Mouse (Mus musculus): ENCODE measurements around the gene Tmem268.

Tmem268 gene

GRCm38 (mm10) chr4:63555111-63555510, 3.5 kb upstream of the Tmem268 start:
- no peak for DNase-seq (ENCODE audit: low spot score)

- no peak for DNase-seq (ENCODE audit: low spot score)
These were observed 1.9 kb upstream of the Tmem268 start for GRCm38 (mm10) chr4:63556665-63557064.

- peak; percentile 19 for DNase-seq (ENCODE audit: low spot score)
These were observed 1.2 kb upstream of the Tmem268 start for GRCm38 (mm10) chr4:63557124-63558059.

GRCm38 (mm10) chr4:63559127-63559697, 631 bp downstream of the Tmem268 start:
- no peak for DNase-seq (ENCODE audit: low spot score)

- no peak for DNase-seq (ENCODE audit: low spot score)
These were observed 1.5 kb downstream of the Tmem268 start for GRCm38 (mm10) chr4:63560079-63560478.

DNA sequence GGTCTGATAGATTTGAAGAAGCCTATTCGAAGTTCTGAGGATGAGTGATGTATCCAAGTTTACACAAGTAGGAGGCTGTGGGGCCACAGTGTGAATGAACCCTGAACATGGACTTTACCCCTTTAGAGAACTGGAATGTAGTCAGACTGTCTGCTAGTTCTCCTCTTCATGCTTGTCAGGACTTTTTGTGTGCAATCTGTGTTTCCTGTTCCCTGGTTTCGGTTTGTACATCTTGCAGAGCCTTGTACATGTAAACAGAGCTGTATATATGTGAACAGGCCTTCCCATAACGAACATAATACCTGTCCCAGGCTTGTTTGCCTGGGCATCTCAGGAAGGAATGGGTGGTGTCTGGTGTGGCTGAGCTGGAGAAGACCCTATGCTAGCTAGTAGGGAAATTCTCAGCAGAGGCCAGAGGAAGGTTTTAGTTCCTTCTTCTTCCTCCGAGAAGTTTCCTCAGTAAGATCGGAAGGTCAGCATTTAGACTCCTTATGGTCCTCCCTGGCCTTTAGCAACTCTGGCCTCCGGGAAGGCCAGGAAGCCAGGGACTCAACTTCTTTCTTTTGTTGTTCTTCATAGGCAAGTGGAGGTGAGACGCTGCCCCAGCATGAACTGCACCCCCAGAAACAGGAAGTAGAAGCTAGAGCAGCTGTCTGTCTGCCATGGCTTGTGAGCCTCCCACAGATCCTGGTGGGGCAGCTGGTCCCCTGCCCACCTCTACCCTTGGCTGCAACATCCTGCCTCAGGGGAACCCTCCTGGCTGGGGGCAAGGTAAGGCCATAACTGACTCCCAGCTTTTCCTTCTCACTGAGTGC, 3.5 kb downstream of the Tmem268 start:
- DNase-seq (ENCODE audit: low spot score) = no peak

DNA sequence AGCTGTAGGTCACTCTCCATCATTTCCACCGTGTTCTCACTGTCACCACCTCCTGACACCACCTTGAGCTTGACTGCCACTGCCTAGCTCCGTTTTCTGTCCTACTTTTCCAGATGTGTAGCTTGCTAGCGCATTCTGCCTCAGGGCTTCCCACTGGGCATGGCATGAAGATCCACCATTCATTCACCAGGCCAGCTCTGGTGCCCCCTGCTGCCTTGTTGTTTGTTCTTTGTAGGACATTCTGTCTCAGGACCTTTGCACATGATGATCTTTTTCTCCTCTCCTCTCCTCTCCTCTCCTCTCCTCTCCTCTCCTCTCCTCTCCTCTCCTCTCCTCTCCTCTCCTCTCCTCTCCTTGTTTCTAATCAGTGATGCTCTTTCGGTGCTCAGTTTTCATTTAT, 4.2 kb downstream of the Tmem268 start:
- no peak for DNase-seq (ENCODE audit: low spot score)

DNA sequence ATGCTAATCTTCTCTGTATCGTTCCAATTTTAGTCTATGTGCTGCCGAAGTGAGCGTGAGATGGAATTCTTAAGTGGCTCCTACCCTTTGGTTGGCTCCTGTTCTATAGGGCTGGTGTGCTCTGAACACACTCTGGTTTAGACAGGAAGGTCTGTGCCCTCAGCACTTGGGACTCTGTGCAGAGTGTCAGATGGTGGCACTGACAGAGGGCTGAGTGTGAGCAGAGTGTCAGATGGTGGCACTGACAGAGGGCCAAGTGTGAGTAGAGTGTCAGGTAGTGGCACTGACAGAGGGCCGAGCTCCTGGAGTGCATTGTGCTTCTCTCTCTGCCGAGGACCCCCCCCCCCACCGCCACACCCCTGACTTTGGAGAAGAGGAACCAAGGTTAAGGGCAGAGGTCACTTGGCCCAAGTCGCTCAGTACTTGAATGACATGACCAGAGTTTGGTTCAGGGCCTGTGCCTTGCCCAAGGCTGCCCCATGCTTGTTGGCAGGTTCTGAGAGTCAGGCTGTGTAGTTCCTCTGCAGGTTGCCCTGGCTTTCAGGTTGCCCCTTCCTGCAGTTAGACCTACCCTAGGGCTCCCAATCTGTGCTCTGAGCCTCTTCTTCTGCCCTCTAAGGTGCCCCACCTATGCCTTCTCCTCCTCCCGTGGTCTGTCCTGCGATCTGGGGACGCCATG, 9.3 kb downstream of the Tmem268 start:
- DNase-seq (ENCODE audit: low spot score) = no peak

- DNase-seq (ENCODE audit: low spot score) = no peak
These were observed 10.7 kb downstream of the Tmem268 start for GRCm38 (mm10) chr4:63569322-63569721.

- no peak for DNase-seq (ENCODE audit: low spot score)
These were observed 11.7 kb downstream of the Tmem268 start for GRCm38 (mm10) chr4:63570208-63570781.

- no peak for DNase-seq (ENCODE audit: low spot score)
These were observed 14.0 kb downstream of the Tmem268 start for GRCm38 (mm10) chr4:63572621-63573020.

DNA sequence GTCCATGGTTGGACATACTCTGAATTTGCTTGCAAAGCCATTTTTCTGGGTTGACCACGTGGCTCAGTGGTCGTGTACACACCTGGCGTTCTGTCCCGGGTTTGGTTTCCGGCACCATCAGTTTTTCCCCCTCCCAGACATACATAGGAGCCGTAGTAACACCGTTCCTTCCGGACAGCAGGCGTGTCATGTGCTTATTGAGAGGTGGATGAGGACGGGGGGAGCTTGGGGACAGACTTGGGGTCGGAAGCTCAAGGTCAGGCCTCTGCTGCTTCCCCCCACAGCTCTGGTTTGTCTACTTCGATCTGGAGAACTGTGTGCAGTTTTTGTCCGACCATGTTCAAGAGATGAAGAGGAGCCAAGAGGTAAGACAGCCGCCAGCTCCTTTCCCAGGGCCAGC, 21.1 kb downstream of the Tmem268 start:
- no peak for DNase-seq (ENCODE audit: low spot score)

- DNase-seq (ENCODE audit: low spot score) = no peak
These were observed 21.5 kb downstream of the Tmem268 start for GRCm38 (mm10) chr4:63580078-63580477.

DNA sequence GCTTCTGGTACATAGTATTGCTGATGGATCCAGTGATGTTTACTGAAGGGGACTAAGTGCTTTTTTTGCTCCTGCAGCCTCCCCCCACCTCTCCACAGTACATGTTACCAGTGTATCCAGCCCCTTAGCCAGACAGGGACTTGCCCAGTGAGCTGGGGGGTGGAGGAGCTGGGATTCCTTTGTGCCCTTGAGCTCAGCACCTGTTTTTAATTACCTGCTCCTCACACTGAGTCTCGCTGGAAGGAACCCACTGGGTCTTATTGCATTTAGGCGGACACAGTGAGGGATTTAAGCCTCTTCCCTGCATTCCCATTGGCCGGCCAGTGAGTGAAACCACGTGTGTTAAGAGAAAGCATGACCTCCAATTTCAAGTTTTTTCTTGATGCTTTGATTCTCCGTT, 24.0 kb downstream of the Tmem268 start:
- DNase-seq (ENCODE audit: low spot score) = no peak

DNA sequence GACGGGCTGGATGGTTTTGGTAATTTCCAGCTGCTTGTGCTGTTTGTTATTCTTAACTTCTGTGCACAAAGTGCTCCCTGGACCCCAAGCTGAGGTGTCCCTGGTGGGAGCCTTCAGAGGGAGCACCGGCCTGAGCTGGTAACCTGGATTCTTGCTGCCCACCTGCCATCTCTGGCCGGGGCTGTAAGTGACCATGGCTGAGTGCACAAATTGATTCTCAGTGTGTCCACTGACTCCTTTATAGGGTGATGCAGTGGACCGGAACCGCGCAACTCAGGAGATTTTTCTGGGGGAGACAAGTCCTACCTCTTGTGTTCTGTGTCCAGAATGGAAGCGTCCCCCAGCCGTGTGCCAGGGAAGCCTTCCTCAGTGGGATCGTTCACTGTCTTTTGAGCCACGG, 26.6 kb downstream of the Tmem268 start:
- no peak for DNase-seq (ENCODE audit: low spot score)

- DNase-seq (ENCODE audit: low spot score) = no peak
These were observed 27.7 kb downstream of the Tmem268 start for GRCm38 (mm10) chr4:63586240-63586639.

DNA sequence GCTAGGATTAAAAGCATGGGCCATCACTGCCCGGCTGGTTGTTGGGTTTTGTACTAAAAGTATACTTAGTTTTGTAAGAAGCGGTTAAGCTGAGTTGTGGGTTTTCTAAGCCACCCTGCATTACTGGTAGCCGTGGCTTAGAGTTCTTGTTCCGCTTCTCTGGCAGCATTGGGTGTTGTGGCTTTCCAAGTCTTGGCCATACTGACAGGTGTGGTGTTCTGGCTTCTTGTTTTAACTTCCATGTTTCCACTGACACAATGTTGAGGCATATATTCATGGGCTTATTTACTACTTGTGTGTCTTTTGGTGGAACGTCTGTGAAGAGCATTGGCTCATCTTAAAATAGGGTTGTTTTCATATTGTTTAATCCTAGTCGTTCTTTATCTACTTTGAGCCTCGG, 31.4 kb downstream of the Tmem268 start:
- DNase-seq (ENCODE audit: low spot score) = no peak

GRCm38 (mm10) chr4:63590538-63590937, 32.0 kb downstream of the Tmem268 start:
- no peak for DNase-seq (ENCODE audit: low spot score)

- DNase-seq (ENCODE audit: low spot score) = no peak
These were observed 36.0 kb downstream of the Tmem268 start for GRCm38 (mm10) chr4:63594459-63595110.

DNA sequence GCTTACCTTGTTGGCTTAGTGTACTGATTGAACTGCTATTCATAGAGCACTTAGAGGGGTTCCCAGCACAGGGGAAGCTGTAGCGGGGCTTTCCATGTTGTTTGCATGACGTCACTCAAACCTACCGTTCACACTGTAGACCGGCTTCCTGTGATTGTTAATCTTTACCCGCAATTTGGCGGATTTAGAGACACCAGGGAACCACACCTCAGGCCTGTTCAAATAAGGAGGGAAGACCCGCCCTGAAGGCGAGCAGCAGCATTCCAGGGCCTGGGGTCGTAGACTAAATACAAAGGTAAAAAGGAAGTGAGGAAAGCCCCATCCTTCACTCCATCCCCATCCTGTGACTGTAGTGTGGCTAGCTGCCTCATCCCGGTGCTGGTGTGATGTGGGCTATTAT, 36.7 kb downstream of the Tmem268 start:
- DNase-seq (ENCODE audit: low spot score) = no peak

DNA sequence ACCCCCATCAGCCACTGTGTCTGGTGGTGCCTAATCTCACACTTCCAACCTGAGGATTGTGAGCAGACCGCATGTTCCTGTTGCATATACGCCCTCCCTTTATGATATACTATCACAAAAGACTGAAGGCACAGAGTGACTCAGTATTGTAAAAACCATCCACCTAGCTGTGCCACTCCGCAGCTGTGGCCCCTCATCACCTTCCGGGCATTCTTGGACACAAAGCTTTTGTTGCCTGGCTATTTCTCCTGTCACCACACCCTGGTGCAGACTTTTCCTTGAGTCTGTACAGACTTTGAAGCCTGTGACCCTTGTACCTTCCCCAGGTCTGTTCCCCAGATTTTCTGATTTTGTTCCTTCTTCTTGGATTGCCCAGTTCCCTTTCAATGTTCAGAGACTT, 37.4 kb downstream of the Tmem268 start:
- DNase-seq (ENCODE audit: low spot score) = no peak

Data from c-Kit-positive CD71-positive TER-119-positive erythroid progenitor cells, embryonic 14.5 days (primary cell).